Mouse (Mus musculus) liver, adult (tissue): ENCODE data around the gene Gp1ba.

ENCODE experiments used
- GATA4 ChIP-seq: IDR thresholded peaks from 2 replicates; pipeline ENCODE4 v1.6.1; 2014; ENCODE audit warnings: mild to moderate bottlenecking, low read length; ENCODE audit not compliant: insufficient replicate concordance

Gene Gp1ba

DNA sequence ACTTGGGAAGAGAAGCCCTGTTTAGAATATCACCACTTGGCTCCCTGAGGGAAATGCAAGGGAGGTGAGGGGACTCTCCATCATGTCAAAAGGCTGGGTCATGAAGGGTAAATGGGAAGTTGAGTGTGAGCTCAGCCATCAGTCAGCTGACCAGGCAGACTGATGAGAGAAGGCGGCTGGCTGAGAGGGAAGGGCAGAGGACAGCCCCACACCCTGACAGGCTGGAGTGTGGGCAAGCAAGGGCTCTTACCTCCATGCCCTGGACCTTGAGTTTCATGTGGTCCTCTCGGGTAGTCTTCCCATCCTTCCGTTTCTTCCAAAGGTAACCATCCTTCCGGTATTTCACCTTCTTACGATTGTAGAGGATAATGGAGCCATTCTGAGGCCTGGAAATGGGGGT is 44.7 kb downstream of the Gp1ba start:
- no peak for TF ChIP-seq GATA4

DNA sequence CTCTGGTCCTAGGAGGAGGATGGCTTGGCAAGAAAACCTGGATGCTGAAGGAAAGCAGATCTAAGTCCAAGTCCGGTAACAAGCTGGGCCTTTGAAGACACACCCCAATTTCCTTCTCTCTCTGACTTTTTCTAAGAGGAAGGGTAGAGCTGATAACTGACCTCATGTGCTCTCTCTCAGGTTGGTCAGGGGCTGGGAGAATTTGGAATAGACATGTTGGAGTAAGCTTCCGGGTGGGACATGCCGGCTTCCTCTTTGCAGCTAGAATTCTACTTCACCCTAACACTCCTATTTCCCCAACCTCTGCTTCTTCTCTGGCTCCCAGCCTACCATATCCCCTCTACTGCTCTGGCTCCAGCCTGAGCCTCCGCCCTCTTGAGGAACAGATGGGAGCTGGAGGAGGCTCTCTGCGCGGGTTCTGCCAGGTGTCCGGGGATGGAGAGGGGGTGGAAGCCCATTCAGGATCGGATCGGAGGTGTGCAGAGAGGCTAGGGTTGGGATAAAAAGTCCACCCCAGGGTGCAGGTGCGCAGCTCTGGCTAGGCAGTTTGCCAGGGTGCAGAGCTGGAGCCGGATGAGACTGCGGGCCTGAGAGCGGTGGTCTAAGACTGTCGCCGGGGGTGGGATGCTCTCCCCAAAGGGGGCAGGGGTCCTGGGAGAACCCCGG is 48.1 kb downstream of the Gp1ba start:
- TF ChIP-seq GATA4: no peak

DNA sequence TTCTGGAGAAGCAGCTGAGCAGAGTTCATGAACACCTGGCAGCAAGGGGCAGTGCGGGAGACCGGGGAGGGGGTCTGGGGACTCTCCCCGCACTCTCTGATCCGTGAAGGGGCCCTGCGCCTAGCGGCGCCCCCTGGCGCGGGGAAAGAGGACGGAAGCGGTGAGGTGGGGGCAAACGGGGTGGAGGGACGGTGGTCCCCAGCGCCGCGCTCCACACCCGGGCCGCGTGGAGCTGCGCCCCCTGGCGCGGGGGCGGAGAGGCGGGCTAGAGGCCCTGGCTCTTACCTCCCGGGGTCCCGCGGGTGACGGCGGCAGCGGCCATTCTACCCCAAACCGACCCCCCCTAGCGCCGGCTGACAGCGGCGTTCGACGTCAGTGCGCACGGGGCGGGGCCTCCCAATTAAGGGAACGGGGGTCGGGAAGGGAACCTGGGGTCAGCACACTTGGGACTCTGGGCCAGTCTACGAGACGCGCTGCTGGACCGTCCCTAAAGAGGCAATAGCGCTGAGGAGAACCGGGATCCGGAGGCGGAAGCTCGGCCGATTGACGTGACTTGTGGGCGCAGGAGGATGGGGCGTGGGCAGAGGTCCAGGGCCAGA is 48.8 kb downstream of the Gp1ba start, which contains the start of gene Camta2:
TSS of gene Camta2 (minus strand) at position 505 of the 599 bp plus-strand sequence.
- TF ChIP-seq GATA4: no peak

DNA sequence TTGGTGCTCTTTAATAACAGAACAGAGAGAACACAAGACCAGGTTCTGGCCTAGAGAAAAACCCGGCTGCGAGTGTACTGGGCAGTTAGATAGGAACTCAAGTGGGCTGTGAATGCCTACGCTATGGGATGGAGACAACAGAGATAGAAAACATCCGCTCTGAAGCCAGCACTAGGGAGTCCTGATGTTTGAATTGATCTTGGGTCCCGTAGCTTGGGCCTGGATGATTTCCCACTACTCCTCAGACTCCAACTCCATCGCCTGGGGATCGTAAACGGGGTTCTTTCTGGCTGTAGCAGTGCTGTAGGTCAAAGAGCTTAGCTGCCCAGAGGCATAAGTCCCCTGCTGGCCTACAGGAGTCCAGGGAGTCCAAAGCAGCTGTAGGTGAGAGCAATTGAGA is 49.5 kb downstream of the Gp1ba start:
- TF ChIP-seq GATA4: no peak

DNA sequence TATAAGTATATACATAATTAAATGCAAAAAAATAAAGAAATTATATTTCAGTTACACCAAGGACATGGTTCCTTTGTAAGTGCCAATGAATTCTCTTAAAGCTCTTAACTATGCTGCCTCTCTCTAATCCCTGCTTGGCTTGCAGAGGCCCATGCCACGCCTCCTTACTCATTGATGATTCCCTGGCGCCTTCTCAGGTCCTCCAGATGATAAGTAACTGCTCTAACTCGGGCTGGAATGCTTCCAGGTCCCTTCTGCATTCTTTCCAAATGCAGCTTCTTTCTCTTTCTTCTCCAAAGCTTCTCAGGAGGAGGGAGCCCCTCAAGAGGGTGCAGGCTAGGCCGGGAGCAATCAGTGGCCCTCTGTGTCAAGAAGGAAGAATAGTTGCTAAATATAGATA is 50.7 kb downstream of the Gp1ba start:
- no peak for TF ChIP-seq GATA4
